18 mouse cellular contexts compared by ENCODE assay signal in the genomic region with DNA sequence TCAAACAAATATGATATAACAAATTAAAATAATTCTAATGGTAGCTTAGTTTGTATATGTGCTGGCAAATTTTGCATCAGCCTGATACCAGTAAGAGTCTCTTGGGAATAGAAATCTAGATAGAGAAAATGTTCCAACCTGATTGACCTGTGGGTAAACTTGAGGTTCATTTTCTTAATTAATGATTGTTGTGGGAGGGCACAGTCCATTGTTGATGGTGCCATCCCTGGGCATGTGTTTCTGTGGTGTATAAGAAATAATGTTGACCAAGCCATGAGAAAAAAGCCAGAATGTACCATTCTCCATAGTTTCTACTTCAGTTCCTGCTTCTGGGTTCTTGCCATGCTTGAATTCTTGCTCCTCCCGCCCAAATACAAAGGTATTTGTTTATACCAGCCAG.
"Had no signal": no experiment of that assay in that cellular context is flagged by ENCODE, and none has a peak within 500 bp of the region (broad histone marks: within the 10 kb centered on the region; RNA-seq: fewer than 3 reads in every experiment).

No protein-coding gene starts in this region.

- H3K9ac ChIP-seq: lung, embryonic 14.5 days; midbrain, embryonic 13.5 days; midbrain, embryonic 15.5 days; neural tube, embryonic 13.5 days; neural tube, embryonic 15.5 days had no signal

- H3K27me3 ChIP-seq: midbrain, embryonic 13.5 days; midbrain, embryonic 15.5 days; neural tube, embryonic 13.5 days; neural tube, embryonic 15.5 days had no signal

- H3K4me2 ChIP-seq: lung, embryonic 14.5 days; midbrain, embryonic 13.5 days; midbrain, embryonic 15.5 days; neural tube, embryonic 13.5 days; neural tube, embryonic 15.5 days had no signal

- H3K9me3 ChIP-seq: midbrain, embryonic 10.5 days; midbrain, embryonic 13.5 days; midbrain, embryonic 15.5 days; neural tube, embryonic 13.5 days; neural tube, embryonic 15.5 days had no signal

- H3K27ac ChIP-seq: midbrain, embryonic 10.5 days; midbrain, embryonic 13.5 days; midbrain, embryonic 15.5 days; neural tube, embryonic 13.5 days; neural tube, embryonic 15.5 days had no signal

- H3K4me3 ChIP-seq: midbrain, embryonic 10.5 days; midbrain, embryonic 13.5 days; midbrain, embryonic 15.5 days; myocyte; neural tube, embryonic 13.5 days; neural tube, embryonic 15.5 days had no signal

- H3K4me1 ChIP-seq: midbrain, embryonic 10.5 days; midbrain, embryonic 13.5 days; midbrain, embryonic 15.5 days; neural tube, embryonic 13.5 days; neural tube, embryonic 15.5 days had no signal

- ATAC-seq: midbrain, embryonic 13.5 days; midbrain, embryonic 15.5 days had no signal

- DNase-seq: lung, adult 18-20 months; lung, postnatal 10 days; lung, postnatal 4 days; retina, postnatal 1 day; right cerebral cortex, adult 18-20 months; right cerebral cortex, postnatal 25 days; right cerebral cortex, postnatal 4 days; spleen, adult 18-20 months; thymus, adult 18-20 months; thymus, postnatal 14 days; thymus, postnatal 36 days had no signal

- H3K36me3 ChIP-seq: midbrain, embryonic 10.5 days; midbrain, embryonic 13.5 days; midbrain, embryonic 15.5 days; neural tube, embryonic 13.5 days; neural tube, embryonic 15.5 days had no signal
